Mouse (Mus musculus): ENCODE measurements at regions not wholly inside any gene's neighbourhood (a gene's known extent, or its start where the extent isn't known, plus 50 kb on each side); places are given as distances from the start of the nearest gene placed in this dataset.

DNA sequence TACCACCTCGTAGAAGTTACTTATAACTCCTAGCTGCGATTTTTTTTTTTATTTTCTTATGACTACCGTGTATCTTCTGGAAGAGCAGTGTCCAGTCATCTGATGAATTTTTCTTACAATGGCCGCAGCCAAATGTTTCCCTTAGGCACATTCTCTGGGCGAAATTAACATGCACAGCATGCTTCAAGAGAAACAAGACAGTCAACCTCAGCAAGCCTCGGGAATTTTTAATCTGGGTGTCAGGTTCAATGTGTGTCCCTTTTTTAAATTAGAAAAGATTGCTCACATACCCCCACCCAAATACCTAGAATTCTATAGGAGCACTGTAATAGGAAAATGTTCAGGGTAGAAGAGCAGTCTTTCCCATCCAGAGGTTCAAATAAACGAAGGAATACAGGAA lies 136.8 kb downstream of the Irs2 start:
- ATAC-seq (ENCODE audit: insufficient number of reproducible peaks, low FRiP score, low TSS enrichment), result no peak

DNA sequence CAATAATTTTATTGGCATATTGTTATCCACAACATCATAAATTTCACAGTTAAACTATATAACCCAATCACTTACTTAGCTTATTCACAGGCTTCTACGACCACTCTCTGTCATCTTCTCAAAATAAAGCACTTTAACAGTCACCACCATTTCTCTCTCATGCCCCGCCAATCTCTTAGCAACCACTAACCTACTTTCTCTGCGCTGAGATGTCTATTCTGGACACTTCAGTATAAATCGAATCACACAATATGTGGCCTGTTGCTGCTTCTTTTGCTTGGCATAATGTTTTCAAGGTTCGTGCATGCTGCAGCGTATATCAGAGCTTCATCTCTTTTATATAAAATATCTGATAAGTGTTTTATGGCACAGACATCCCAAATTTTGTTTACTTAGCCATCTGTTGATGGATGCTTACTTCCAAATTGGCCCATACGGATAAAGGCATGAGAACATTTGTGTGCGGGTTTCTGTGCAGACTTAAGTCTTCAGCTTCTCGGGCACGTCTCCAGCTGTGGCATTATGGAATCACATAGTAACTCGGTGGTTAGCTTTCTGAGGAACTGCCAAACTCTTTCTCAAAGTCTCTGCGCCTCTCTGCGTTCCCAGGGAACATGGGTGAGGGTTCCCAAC lies 137.7 kb downstream of the Irs2 start:
- ATAC-seq (ENCODE audit: insufficient number of reproducible peaks, low FRiP score, low TSS enrichment), result no peak

DNA sequence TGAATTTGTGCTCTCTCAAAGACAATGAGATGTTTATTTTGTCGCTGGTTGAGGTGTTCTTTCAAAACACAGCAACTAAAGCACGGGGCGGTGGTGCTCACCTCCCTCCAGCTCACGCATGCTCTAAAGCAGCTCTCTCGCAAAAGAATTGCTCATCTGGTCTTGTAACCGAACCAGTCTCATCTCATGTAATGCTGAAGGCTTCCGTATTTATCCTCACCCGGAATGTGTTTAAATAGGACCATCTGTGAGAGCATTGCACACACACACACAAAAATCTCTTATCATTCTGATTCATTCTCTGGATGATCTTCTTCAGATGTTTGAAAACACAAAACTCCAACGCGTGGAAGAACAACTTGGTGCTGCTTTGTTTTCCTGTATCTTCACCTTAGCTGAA lies 138.4 kb downstream of the Irs2 start:
- no peak for ATAC-seq (ENCODE audit: insufficient number of reproducible peaks, low FRiP score, low TSS enrichment)

DNA sequence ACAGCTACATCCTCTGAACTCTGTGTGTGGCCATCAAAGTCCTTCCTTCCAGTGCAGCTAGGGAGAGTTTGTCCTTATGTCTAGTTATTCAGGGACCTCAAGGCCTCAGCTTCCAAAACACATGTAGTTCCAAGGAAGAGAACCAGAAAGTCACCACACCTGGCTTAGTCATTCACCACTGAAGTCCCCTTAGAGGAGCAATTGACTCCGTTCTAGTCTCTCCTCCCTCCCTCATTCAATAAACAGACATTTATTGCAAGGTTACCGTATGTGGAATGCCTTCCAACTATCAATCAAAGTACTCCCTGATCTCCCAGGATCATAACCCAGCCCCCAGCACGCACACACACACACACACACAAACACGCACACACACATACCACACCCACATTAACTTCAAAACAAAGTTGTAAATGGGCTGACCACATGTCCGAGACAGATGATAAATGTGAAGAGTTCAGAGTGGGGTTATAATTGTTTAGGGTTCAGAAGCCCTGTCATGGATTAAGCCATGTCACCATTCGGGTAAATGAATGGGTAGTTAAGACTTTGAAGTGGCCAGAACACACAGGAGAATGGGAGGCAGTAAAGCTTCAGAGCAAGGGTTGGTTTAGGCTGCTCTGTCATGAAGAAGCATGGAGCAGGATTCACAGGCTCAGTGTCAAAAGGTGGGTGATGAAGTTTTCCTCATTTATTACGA lies 141.4 kb downstream of the Irs2 start:
- no peak for ATAC-seq (ENCODE audit: insufficient number of reproducible peaks, low FRiP score, low TSS enrichment)

DNA sequence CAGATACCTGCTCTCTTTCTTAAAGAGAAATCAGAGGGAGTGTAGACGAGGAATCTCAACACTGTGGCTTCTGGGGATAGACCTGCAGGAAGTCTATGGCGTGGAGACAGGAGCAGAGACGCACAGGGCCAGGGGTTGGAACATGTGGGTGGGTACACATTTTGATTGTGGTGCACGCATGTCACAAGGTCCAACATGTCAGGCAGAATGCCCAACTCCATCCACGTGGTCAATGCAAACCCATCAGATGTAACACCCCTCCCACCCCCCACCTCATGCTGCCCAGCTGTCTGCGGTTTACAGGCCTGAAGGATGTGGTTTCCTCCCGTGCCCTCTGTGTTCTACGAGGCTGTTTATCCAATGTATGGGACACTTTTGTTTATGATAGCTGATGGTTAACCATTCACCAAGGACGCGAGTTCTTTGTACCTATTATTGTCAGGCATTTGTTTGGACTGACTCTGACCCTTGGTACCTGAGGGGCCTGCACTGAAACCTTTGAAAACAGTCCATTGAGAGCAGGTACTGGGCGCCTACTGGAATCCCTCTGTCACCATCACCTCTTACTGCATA lies 142.2 kb downstream of the Irs2 start:
- no peak for ATAC-seq (ENCODE audit: insufficient number of reproducible peaks, low FRiP score, low TSS enrichment)

DNA sequence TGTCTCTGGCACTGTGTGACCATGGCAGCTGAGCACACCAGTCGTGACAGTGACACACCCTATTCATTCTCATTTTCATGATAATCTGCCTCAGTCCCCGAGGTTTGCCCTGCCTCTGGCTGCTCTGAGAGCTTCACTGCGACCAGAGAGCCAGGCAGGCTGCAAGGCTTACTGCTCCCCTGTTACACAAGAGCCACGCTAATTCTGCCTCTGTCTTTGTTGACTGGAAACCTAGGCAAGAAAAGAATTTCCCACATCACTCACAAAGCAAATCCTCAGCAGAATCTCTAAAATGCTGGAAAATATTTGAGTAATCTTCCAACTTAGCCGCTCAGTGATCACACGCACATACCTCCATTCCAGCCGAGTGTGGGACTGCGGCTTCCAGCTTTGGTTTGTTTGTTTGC lies 142.8 kb downstream of the Irs2 start:
- ATAC-seq (ENCODE audit: insufficient number of reproducible peaks, low FRiP score, low TSS enrichment), result no peak

DNA sequence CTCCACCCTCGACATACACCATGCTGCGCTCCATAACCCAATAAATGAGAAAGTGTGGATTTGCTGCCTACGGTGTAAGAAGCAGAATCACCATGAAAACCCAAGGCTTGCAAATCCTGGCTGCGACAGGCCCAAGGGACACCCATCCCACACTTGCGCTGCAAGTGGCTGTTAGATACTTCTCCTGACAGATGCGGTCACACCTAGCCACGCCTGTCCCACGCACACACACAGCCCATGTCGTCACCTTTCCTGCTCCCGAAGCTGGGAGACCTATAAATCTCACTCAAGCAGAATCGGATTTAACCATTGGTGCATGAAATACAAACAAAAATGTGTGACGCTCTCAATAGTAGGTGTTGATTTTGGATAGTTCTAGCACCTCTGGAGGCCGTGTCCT lies 145.8 kb downstream of the Irs2 start:
- no peak for ATAC-seq (ENCODE audit: insufficient number of reproducible peaks, low FRiP score, low TSS enrichment)

DNA sequence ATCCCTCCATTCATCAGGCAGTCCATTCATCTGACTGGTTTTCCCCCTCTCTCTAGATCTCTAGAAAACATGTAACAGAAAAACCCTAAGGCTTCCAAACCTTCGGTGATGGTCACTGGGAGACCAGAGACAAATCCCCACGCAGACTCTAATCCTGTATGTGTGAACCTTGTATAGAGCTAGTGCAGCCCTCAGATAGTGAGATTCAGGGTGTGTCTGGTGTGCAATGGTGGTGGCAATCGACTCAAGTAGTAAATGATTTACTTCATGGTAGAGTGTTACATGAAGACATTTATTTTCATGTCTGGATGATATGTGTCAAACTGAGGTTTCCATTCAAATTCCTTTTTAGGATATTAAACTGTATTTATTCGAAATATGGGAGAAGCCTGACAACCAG lies 147.4 kb downstream of the Irs2 start:
- ATAC-seq (ENCODE audit: insufficient number of reproducible peaks, low FRiP score, low TSS enrichment), result no peak

DNA sequence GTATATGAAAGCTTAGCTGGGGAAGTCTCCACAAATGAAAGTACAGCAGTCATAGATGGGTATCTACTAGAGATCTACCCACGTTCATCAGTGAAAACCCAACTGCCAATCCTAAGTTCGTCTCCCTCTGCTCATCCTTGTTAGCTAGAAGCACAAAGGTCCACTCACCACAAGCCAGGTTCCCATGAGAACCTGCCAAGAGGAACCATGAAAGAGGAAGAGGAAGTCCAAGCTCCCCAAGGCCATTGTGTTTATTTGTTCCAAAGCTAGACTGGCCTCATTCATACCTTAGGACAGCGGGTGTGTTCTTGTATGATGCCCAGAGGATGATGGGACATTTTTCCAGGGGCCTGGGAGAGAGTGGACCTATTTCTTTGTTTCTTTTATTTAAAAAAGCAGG lies 150.4 kb downstream of the Irs2 start:
- ATAC-seq (ENCODE audit: insufficient number of reproducible peaks, low FRiP score, low TSS enrichment), result no peak

DNA sequence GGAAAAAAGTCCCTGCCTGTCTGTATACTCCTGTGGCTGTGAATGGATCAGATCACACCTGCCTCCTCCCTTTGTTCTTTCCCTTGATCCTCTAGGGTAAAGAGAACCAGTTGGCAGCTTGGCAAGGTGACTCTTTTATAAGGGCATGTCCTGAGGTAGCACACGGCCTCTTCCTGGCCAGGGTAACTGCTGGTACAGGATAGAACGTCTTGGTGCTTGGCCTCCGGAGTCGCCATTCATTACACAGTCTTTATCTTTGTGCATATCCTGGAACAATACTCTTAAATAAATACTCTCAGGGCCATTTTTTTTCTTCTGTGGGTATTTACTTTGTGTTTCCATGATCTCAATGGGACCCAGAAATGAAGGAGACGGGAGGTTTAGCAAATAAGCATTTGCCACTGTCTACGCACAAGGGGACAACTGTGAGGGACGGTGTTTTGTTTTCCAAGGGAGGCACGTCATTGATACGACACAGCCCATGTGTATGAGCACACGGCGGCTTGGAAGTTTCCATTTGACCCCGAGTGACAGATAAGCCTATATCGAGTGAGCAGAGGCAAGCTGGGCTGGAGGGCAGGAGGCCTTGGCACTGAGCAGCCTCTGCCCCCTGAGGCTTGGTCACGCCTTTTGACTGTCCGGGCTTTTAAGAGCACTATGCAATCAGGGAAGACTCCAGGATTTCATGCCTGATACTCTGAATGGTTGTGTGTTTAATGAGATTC lies 151.1 kb downstream of the Irs2 start:
- ATAC-seq (ENCODE audit: insufficient number of reproducible peaks, low FRiP score, low TSS enrichment), result no peak

DNA sequence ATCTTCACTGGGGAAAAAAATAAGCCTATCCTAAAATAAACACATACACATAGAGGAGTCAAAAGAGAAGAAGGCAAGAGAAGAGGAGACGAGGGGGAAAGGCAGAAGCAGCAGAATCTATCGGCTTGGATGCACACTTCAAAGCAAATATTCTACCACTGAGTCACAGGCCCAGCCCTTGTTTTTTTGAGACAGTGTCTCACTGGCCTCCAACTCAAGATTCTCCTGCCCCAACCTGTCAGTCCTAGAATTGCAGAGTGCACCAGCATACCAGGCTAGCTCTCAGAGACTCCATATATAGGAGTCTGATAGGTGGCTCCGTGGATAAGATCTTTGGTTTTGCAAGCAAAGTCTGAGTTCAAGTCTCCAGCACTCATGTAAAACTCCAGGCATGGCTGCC lies 152.6 kb downstream of the Irs2 start:
- ATAC-seq (ENCODE audit: insufficient number of reproducible peaks, low FRiP score, low TSS enrichment), result no peak

DNA sequence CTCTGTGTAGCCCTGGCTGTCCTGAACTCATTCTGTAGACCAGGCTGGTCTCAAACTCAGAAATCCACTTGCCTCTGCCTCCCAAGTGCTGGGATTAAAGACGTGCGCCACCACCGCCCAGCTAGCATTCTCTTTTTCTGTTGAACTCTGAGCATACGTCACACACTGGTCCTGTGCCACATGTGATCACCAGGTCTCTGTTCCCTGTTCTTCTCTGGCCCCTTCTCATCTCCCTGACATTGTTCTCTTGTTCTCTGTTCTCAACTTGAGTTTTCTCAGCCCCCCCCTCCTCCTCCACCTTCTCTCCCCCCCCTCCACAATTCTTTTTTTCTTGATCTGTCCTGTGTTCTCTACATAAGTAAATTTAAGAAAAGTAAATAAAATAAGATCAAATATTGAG lies 153.1 kb downstream of the Irs2 start:
- no peak for ATAC-seq (ENCODE audit: insufficient number of reproducible peaks, low FRiP score, low TSS enrichment)

DNA sequence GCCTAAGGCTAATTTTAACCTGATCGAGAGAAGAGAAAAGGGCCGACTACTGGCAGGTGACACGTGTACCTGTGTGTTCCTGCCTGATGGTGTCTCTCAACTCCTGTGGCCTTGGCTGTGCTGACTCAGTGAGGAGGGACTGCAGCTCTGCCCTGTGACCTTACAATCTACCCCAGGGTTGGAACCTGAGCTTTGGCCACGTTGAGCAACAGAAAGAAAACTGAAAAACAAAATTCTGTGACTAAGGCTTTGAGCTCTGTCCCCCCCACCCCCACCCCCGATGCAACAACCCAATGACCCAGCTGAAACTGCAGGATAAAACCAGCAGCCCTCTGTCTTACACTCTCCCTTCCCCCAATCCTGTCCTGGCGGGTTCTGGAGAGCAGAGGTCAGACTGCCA lies 153.7 kb downstream of the Irs2 start:
- no peak for ATAC-seq (ENCODE audit: insufficient number of reproducible peaks, low FRiP score, low TSS enrichment)

DNA sequence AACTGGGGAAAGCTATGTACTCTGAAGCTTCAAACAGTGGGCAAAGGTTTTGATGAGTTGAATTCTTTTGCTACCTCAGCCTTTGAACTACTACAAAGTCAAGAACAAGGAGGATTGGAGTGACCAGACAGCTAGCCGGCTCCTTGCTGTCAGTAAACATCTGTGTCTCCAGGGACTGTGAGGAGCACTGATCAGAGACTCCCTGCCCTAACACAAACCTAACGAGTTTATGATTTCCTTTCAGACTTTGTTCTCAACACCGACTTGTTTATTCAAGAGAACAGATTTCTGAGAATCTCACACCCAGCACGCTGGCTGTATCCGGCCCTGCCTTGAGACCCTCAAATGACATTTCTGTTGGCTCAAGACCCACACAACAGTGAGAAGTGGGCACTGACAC lies 154.4 kb downstream of the Irs2 start:
- no peak for ATAC-seq (ENCODE audit: insufficient number of reproducible peaks, low FRiP score, low TSS enrichment)

DNA sequence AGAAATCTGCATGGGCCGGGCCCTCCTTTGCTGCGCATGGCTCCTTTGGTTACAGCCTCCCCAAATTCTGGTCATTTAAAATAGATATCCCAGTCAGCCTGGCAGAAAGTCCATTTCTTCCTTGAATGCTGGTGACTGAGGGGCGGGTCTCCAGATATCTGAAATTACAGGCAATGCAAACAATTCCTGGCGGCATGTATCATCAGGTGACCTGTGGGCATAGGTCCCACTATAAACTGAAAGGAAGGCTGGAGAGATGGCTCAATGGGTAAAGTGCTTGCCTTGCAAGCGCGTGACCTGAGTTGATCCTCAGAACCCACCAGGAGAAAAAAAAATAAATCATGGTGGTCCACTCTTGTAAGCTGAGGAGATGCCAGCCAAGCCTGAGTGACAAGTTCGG lies 158.3 kb downstream of the Irs2 start:
- no peak for ATAC-seq (ENCODE audit: insufficient number of reproducible peaks, low FRiP score, low TSS enrichment)

DNA sequence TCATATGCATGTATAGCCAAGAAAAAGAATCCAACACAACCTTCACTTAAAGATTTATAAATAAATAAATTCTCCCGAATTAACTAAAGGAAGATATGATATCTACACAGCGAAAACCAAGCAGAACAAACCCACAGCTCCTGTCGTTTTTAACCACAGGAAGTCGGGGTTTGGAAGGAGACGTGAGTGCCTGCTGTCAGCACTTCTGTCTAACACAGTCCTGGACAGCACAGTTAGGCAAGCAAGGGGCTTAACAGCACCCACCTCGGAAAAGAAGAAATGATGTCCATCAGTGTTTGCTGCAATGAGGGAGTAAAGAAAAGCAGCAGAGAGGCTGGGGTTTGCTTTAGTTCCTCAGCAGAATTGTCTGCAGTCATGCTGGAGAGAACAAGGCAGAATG lies 162.7 kb downstream of the Irs2 start:
- ATAC-seq (ENCODE audit: insufficient number of reproducible peaks, low FRiP score, low TSS enrichment), result no peak

DNA sequence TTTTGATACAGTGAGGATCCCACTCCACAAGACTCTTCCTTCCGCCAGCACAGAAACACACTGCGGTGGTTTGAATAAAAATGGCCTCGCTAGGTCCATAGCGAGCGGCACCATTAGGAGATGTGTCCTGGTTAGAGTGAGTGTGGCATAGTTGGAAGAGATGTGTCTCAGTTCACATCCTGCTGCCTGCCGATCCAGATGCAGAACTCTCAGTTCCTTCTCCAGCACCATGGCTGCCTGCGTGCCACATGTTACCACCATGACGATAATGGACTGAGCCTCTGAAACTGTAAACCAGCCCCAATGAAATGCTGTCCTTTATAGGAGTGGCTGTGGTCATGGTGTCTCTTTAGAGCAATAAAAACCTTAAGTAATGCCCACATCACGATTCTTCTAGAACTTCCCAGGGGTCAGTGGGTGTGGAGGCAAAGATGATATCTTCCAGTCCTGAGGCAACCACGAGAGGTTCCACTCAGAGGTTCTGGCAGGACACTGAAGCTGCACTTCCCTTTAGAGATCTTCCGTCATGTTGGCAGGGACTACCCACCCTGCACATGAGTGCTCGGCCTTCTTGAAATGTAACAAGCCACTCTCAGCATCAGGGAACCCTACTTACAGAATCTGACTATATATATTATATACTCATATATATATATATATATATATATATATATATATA lies 167.3 kb downstream of the Irs2 start:
- ATAC-seq (ENCODE audit: insufficient number of reproducible peaks, low FRiP score, low TSS enrichment), result no peak

DNA sequence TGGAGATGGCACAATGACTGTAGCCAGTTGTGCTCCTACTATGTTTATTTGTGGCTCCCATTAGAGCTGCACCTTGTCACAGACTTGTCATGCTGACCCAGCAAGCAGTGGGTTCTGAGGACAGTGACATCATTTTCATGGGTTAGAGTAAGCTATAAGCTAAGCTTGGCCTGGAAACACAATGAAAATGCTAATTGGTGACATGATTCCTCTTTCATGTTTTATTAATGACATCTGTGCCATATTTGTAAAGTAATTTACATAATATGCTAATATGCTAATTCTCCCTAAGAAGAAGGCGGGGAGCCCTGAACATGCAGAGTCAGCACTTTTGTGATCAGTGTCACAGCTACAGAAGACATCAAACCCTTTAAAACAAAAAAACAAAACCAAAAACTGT lies 168.2 kb downstream of the Irs2 start:
- ATAC-seq (ENCODE audit: insufficient number of reproducible peaks, low FRiP score, low TSS enrichment), result no peak

DNA sequence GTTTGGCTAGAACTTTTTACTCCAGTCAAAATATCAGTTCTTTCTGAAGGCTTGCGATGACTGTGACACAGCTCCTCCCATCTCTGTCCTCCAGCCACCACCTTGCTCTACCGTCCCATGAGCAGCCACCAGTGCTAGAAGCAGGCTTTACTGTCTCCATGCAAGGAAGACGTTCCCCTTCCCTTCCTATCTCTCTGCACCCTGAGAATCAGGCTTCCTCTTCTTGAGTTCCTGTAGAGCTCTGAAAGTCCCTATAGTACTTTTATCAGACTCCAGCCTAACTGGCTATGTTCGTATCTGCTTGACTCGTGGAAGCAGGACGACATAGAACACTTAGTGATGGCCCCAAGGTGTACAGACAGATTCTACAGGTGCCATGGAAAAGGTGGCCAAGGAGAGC lies 173.2 kb downstream of the Irs2 start:
- no peak for ATAC-seq (ENCODE audit: insufficient number of reproducible peaks, low FRiP score, low TSS enrichment)

DNA sequence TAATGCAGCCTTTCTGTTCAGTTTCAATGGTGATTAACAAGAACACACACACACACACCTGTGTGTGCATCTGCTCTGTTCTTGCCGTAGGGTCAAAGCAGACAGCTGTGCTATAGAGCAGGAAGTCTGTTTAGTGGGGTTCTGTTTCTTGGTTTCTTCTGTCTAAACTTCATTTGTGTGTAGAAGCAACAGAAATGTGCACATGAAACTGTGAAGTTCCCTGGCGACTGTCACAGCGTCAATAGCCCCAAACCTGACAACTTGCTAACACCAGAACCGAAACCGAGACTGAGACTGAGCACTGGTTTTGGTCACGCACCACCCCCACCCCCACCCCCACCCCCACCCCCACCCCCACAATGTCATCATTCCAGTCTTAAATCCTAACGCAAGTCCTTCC lies 176.4 kb downstream of the Irs2 start:
- ATAC-seq (ENCODE audit: insufficient number of reproducible peaks, low FRiP score, low TSS enrichment), result no peak

DNA sequence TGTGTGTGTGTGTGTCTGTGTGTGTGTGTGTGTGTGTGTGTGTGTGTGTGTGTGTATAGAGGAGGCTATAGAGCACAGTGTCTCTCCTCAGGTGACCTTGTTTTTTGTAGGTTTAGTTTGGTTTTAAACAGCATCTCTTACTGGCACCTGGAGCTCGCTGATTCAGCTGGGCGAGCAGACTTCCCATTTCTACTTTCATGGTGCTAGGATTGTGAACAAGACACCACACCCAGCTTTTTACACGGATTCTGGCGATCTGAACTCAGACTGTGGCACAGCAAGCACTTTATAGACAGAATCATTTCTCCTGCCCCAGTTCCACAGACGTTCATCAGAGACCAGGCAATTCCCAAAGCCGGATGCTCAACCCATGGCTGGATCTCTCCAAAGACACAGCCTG lies 177.0 kb downstream of the Irs2 start:
- ATAC-seq (ENCODE audit: insufficient number of reproducible peaks, low FRiP score, low TSS enrichment), result no peak
